Mouse (Mus musculus) MN1 (cell line): ENCODE measurements around the gene Snapc1.
A peak's percentile ranks its signal among the peaks of the same experiment; 100 is the strongest.

Experiments
- DNase-seq: peaks from one replicate; pipeline ENCODE4 v3.0.0-alpha.2; 2016; ENCODE audit warnings: low spot score

The Snapc1 gene

GRCm38 (mm10) chr12:73964291-73965281 lies at the start of gene Snapc1:
Snapc1 (plus strand) TSS chr12:73964481.
- DNase-seq: peak; percentile 99

- no peak for DNase-seq
Observed at GRCm38 (mm10) chr12:73918479-73918878, 45.8 kb upstream of the Snapc1 start.

- no peak for DNase-seq
Observed at GRCm38 (mm10) chr12:73930266-73930665, 34.0 kb upstream of the Snapc1 start.

- peak; percentile 47 for DNase-seq
Observed at GRCm38 (mm10) chr12:73931274-73931673, 33.0 kb upstream of the Snapc1 start.

- no peak for DNase-seq
Observed at GRCm38 (mm10) chr12:73934528-73934927, 29.8 kb upstream of the Snapc1 start.

GRCm38 (mm10) chr12:73937353-73937752 lies 26.9 kb upstream of the Snapc1 start, which contains the start of gene Gm49321:
Gm49321 (plus strand) TSS chr12:73937653.
- no peak for DNase-seq

- no peak for DNase-seq
Observed at GRCm38 (mm10) chr12:73939542-73939941, 24.7 kb upstream of the Snapc1 start.

- no peak for DNase-seq
Observed at GRCm38 (mm10) chr12:73948415-73948814, 15.9 kb upstream of the Snapc1 start.

GRCm38 (mm10) chr12:73949318-73950058 lies 14.8 kb upstream of the Snapc1 start:
- DNase-seq: no peak

- DNase-seq: no peak
Observed at GRCm38 (mm10) chr12:73952879-73953278, 11.4 kb upstream of the Snapc1 start.

- no peak for DNase-seq
Observed at GRCm38 (mm10) chr12:73953420-73954186, 10.7 kb upstream of the Snapc1 start.

- no peak for DNase-seq
Observed at GRCm38 (mm10) chr12:73954785-73955184, 9.5 kb upstream of the Snapc1 start.

- DNase-seq: no peak
Observed at GRCm38 (mm10) chr12:73957676-73958075, 6.6 kb upstream of the Snapc1 start.

GRCm38 (mm10) chr12:73958830-73959229 lies 5.5 kb upstream of the Snapc1 start:
- no peak for DNase-seq

- DNase-seq: no peak
Observed at GRCm38 (mm10) chr12:73969142-73969541, 4.9 kb downstream of the Snapc1 start.

GRCm38 (mm10) chr12:73974584-73974983 lies 10.3 kb downstream of the Snapc1 start:
- no peak for DNase-seq

- DNase-seq: no peak
Observed at GRCm38 (mm10) chr12:73978144-73978543, 13.9 kb downstream of the Snapc1 start.

- DNase-seq: no peak
Observed at GRCm38 (mm10) chr12:73979667-73980066, 15.4 kb downstream of the Snapc1 start.

GRCm38 (mm10) chr12:73982533-73982932 lies 18.3 kb downstream of the Snapc1 start:
- DNase-seq: peak; percentile 97

- peak; percentile 45 for DNase-seq
Observed at GRCm38 (mm10) chr12:73986299-73986698, 22.0 kb downstream of the Snapc1 start.

- no peak for DNase-seq
Observed at GRCm38 (mm10) chr12:73988393-73989008, 24.2 kb downstream of the Snapc1 start.

GRCm38 (mm10) chr12:73989594-73989993 lies 25.3 kb downstream of the Snapc1 start:
- DNase-seq: no peak
